In the genomic region with DNA sequence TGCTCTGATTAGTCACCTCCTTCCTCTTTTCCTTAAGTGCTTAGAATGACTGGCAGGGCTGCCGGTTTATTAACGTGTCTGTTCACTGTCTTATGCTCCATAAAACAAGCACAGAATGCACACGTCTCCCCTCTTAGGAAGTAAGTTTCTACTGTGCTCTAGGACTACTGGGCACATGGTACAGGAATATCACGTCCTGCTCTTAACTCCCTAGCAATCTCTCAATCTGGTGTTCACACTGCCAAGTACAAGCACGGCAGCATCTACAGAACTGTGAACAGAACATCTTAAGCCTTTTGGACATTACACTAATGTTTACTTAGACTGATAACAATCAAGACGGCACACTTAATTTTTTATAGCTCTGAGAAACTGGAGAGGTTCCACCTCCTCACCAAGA, we compare ENCODE assay signal across 21 mouse cellular contexts. TPM values are rescaled to one million over a fixed set of nuclear protein-coding genes. Genes with fewer than 3 reads are reported as not detected.
DNase-seq lines count a peak whose midpoint lies in the region; ATAC-seq and TF ChIP-seq lines count a peak whose summit lies in the region.
"Had no signal": no experiment of that assay in that cellular context is flagged by ENCODE, and none has a peak within 500 bp of the region (broad histone marks: within the 10 kb centered on the region; RNA-seq: fewer than 3 reads in every experiment).

No protein-coding gene starts in this region.

- TF ChIP-seq EP300 in lung, postnatal 0 days (IDR thresholded peaks at IDR 0.05) = no peak

- H3K4me3 ChIP-seq in lung, postnatal 0 days (ENCODE audit: low read depth, low read length) = no peak overlapping the region
- H3K4me3 ChIP-seq in kidney, embryonic 14.5 days (ENCODE audit: low read length) = no peak overlapping the region
- H3K4me3 ChIP-seq: embryonic facial prominence, embryonic 13.5 days; embryonic facial prominence, embryonic 15.5 days; erythroblast, embryonic 14.5 days; forebrain, embryonic 13.5 days; forebrain, embryonic 15.5 days had no signal

- H3K36me3 ChIP-seq in lung, postnatal 0 days (ENCODE audit: insufficient read depth, low read length) = no peaks in the 10 kb centered on the region
- no peaks in the 10 kb centered on the region for H3K36me3 ChIP-seq in kidney, embryonic 14.5 days (ENCODE audit: control insufficient read depth, insufficient read depth, low read length)
- H3K36me3 ChIP-seq: embryonic facial prominence, embryonic 13.5 days; embryonic facial prominence, embryonic 15.5 days; forebrain, embryonic 15.5 days had no signal

- TF ChIP-seq CTCF in lung, postnatal 0 days (IDR thresholded peaks at IDR 0.05) = no peak

- no peak overlapping the region for H3K4me2 ChIP-seq in lung, postnatal 0 days (replicated peaks; ENCODE audit: low read depth, low read length)
- H3K4me2 ChIP-seq in kidney, embryonic 14.5 days (replicated peaks; ENCODE audit: low read depth, low read length) = no peak overlapping the region
- H3K4me2 ChIP-seq: embryonic facial prominence, embryonic 13.5 days; embryonic facial prominence, embryonic 15.5 days; forebrain, embryonic 13.5 days; forebrain, embryonic 15.5 days had no signal

- no peaks in the 10 kb centered on the region for H3K27me3 ChIP-seq in lung, postnatal 0 days (replicated peaks; ENCODE audit: insufficient read depth, low read length)
- H3K27me3 ChIP-seq in kidney, embryonic 14.5 days (ENCODE audit: control insufficient read depth, insufficient read depth, low read length) = no peaks in the 10 kb centered on the region
- H3K27me3 ChIP-seq: embryonic facial prominence, embryonic 13.5 days; embryonic facial prominence, embryonic 15.5 days; forebrain, embryonic 13.5 days; forebrain, embryonic 15.5 days had no signal

- peak; percentile 10 for DNase-seq in layer of hippocampus, adult 9-11 months
- no peak for DNase-seq in layer of hippocampus, postnatal 10 days (ENCODE audit: low spot score in 2 of 2)
- no peak for DNase-seq in lung, postnatal 0 days (ENCODE audit: low spot score)
- no peak for DNase-seq in lung, postnatal 14 days
- peak; percentile 13 for DNase-seq in gonadal fat pad, adult 2 months (ENCODE audit: low read depth)
- DNase-seq: adrenal gland, adult 2 months; adrenal gland, postnatal 10 days; adrenal gland, postnatal 25 days; cerebellum, adult 11 months; cerebellum, adult 18-20 months; cerebellum, adult 8-10 months; cerebellum, adult 9-11 months; cerebellum, postnatal 14 days; cerebellum, postnatal 36 days; embryo, embryonic 11 days had no signal

- H3K9ac ChIP-seq in lung, postnatal 0 days (replicated peaks; ENCODE audit: low read depth) = no peak overlapping the region
- H3K9ac ChIP-seq in kidney, embryonic 14.5 days (ENCODE audit: low read depth, low read length) = no peak overlapping the region
- H3K9ac ChIP-seq: embryonic facial prominence, embryonic 13.5 days; embryonic facial prominence, embryonic 15.5 days; forebrain, embryonic 13.5 days; forebrain, embryonic 15.5 days had no signal

- H3K4me1 ChIP-seq in lung, postnatal 0 days (ENCODE audit: insufficient read depth, low read depth, low read length) = no peaks in the 10 kb centered on the region
- no peaks in the 10 kb centered on the region for H3K4me1 ChIP-seq in kidney, embryonic 14.5 days (ENCODE audit: control insufficient read depth, insufficient read depth, low read length)
- H3K4me1 ChIP-seq: embryonic facial prominence, embryonic 15.5 days; forebrain, embryonic 15.5 days had no signal

- WGBS in lung, postnatal 0 days = 9% methylated on average over 6 of the region's 6 CpGs
- 46% methylated on average over 6 of the region's 6 CpGs for WGBS in kidney, embryonic 14.5 days

- H3K27ac ChIP-seq in lung, postnatal 0 days (ENCODE audit: low read length) = no peak overlapping the region
- H3K27ac ChIP-seq in kidney, embryonic 14.5 days (ENCODE audit: low read depth, low read length) = no peak overlapping the region
- H3K27ac ChIP-seq: embryonic facial prominence, embryonic 13.5 days; embryonic facial prominence, embryonic 15.5 days; forebrain, embryonic 13.5 days; forebrain, embryonic 15.5 days had no signal

- ATAC-seq in lung, postnatal 0 days = peak; percentile 61
- ATAC-seq in kidney, embryonic 14.5 days (ENCODE audit: low FRiP score, low TSS enrichment) = no peak
- ATAC-seq: forebrain, embryonic 13.5 days; forebrain, embryonic 15.5 days had no signal

- H3K9me3 ChIP-seq in lung, postnatal 0 days (ENCODE audit: low read length) = no peaks in the 10 kb centered on the region
- no peaks in the 10 kb centered on the region for H3K9me3 ChIP-seq in kidney, embryonic 14.5 days (ENCODE audit: control insufficient read depth, low read length)
- H3K9me3 ChIP-seq: embryonic facial prominence, embryonic 13.5 days; embryonic facial prominence, embryonic 15.5 days; forebrain, embryonic 13.5 days; forebrain, embryonic 15.5 days had no signal

RNA-seq across cellular contexts. Expression of a gene that starts 52.3 kb away (rescaled TPM):
- 10 to 100 TPM; 29.8 to 30.3 TPM for total RNA-seq in layer of hippocampus, postnatal 10 days (2021)
- 31.9 and 37.0 TPM in 2 replicates for polyA plus RNA-seq in lung, postnatal 0 days (2015; fragmentation: Nextera tagmentation; extraction: Ambion mirVana)
- polyA plus RNA-seq in gonadal fat pad, adult 2 months (2012; rRNA removed) = 4.1 and 5.5 TPM in 2 replicates
- polyA plus RNA-seq in kidney, embryonic 14.5 days (2014; fragmentation: Nextera tagmentation; extraction: Ambion mirVana) = 5.6 and 13.6 TPM in 2 replicates

Comparison
In these comparisons a context has a peak if more than half of its experiments do, and no peak if none do; other contexts are left out.
1. DNase-seq: peak in layer of hippocampus, adult 9-11 months (single experiment) and gonadal fat pad, adult 2 months (single experiment); none in layer of hippocampus, postnatal 10 days (0 of 2), lung, postnatal 0 days (single experiment) and lung, postnatal 14 days (single experiment).